Mouse (Mus musculus) G1E (cell line): ENCODE results near the gene Gosr1.

Source experiments
- CTCF ChIP-seq: IDR thresholded peaks from 2 replicates; pipeline ENCODE4 v1.5.1; 2012; ENCODE audit warnings: low read depth, low read length, inconsistent platforms, mixed read lengths
- GATA1 ChIP-seq: IDR thresholded peaks from 2 replicates; pipeline ENCODE4 v1.6.1; 2012; ENCODE audit warnings: borderline replicate concordance, low read length, inconsistent platforms, mixed read lengths
- POLR2AphosphoS5 ChIP-seq: IDR thresholded peaks from 2 replicates; pipeline ENCODE4 v1.6.1; 2012; ENCODE audit warnings: low read depth, low read length, inconsistent platforms; ENCODE audit not compliant: insufficient replicate concordance
- TAL1 ChIP-seq: conservative IDR thresholded peaks from 2 replicates; pipeline ENCODE4 v1.6.1; 2012; ENCODE audit warnings: low read depth, low read length, inconsistent platforms, mixed read lengths

- no peak for TF ChIP-seq CTCF
- TF ChIP-seq POLR2AphosphoS5 = no peak
- TF ChIP-seq TAL1 = no peak
- no peak for TF ChIP-seq GATA1
These were observed 33.9 kb upstream of the Gosr1 start for GRCm38 (mm10) chr11:76797236-76797635.
